Mouse (Mus musculus): ENCODE data around the gene Tango2. TPM values are rescaled to one million over a fixed set of nuclear protein-coding genes. Genes with fewer than 3 reads are reported as not detected.

Tango2 gene
- polyA plus RNA-seq, 1 experiment from 2014 or later, result 52.8 TPM

DNA sequence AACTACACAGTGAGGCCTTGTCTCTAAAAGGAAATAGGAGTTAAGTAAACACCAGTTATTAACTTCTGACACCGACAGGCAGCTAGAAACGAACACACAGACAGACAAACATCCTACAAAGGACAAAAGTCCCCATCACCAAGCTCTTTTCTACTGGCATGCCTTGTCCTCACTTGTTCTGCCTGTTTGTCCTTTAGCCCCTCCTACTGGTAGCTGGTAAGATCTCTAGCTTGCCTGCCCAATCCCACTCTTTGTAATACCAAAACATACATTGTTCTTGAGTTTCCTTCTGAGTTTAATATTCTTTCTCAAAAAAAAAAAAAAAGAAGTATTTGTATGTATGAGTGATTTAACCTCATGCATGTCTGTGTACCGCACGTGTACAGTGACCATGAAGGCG is 79.7 kb downstream of the Tango2 start:
- WGBS, result 93% methylated on average over 5 of the region's 5 CpGs
- H3K4me1 ChIP-seq (replicated peaks), result no peaks in the 10 kb centered on the region
- H3K9me3 ChIP-seq, result no peaks in the 10 kb centered on the region
- no peak overlapping the region for H3K4me3 ChIP-seq
- no peak overlapping the region for H3K27ac ChIP-seq
- H3K36me3 ChIP-seq, result peaks cover 98% of the 10 kb centered on the region
- H3K27me3 ChIP-seq (ENCODE audit: insufficient read depth, poor library complexity, severe bottlenecking), result no peaks in the 10 kb centered on the region
- no peak for DNase-seq (ENCODE audit: low spot score)

DNA sequence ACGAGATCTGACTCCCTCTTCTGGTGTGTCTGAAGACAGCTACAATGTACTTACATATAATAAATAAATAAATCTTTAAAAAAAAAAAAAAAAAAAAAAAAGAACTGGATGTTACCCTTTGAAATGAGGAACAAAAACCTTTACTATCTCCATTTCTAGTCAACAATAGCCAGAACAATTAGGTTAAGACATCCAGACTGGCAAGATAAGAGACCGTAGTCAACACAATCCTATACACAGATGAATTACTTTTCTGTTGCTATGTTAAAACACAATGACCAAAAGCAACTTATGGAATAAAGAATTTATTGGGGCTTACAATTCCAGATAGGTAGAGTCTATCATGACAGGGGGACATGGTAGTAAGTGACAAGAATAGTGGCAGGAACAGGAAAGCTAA is 82.9 kb downstream of the Tango2 start:
- WGBS, result 83% methylated on average over 2 of the region's 2 CpGs
- no peaks in the 10 kb centered on the region for H3K9me3 ChIP-seq
- peaks cover 97% of the 10 kb centered on the region for H3K36me3 ChIP-seq
- DNase-seq (ENCODE audit: low spot score), result no peak
- no peak overlapping the region for H3K27ac ChIP-seq
- H3K4me3 ChIP-seq, result no peak overlapping the region
- no peaks in the 10 kb centered on the region for H3K4me1 ChIP-seq (replicated peaks)
- H3K27me3 ChIP-seq (ENCODE audit: insufficient read depth, poor library complexity, severe bottlenecking), result no peaks in the 10 kb centered on the region

DNA sequence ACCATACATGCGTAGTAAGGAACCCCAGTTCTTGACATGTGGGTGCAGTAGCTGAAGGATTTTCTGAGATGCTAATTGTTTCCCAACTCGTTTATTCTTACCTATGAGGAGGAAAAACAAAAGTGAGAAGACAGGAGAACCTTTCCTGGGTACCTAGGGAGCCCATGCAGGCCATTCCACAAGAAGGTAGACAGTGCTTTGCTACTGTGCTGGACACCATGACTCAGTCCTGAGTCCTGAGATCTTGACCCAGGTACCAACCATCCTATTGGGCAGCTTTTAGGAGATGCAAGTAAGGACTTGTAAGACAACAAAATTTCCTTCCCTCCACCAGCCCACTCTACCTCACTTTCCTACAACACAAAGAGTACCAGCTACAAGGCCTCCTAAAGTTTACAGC is 89.7 kb downstream of the Tango2 start, which contains the start of gene Gm49776:
TSS of gene Gm49776 (minus strand) at position 101 of the 400 bp plus-strand sequence.
- Histone ChIP-seq H3K4me3 (no peak within 1 kb of the TSS), H3K9me3 (no peaks in the 10 kb centered on the region), H3K27me3 (ENCODE audit: insufficient read depth, poor library complexity, severe bottlenecking) (no peaks in the 10 kb centered on the region), H3K4me1 (replicated peaks) (no peaks in the 10 kb centered on the region), H3K36me3 (peaks cover 99% of the 10 kb centered on the region), H3K27ac (no peak within 1 kb of the TSS)
- no peak for DNase-seq (ENCODE audit: low spot score)
- 95% methylated on average over 2 of the region's 2 CpGs for WGBS

GRCm38 (mm10) chr16:18253866-18254265 is 94.0 kb downstream of the Tango2 start:
- no peaks in the 10 kb centered on the region for H3K9me3 ChIP-seq
- no peak overlapping the region for H3K4me3 ChIP-seq
- H3K27me3 ChIP-seq (ENCODE audit: insufficient read depth, poor library complexity, severe bottlenecking), result no peaks in the 10 kb centered on the region
- H3K36me3 ChIP-seq, result peaks cover 93% of the 10 kb centered on the region
- H3K27ac ChIP-seq, result no peak overlapping the region
- peaks cover 30% of the 10 kb centered on the region for H3K4me1 ChIP-seq (replicated peaks)
- DNase-seq (ENCODE audit: low spot score), result no peak
- WGBS, result 97% methylated on average over 1 of the region's 1 CpGs

DNA sequence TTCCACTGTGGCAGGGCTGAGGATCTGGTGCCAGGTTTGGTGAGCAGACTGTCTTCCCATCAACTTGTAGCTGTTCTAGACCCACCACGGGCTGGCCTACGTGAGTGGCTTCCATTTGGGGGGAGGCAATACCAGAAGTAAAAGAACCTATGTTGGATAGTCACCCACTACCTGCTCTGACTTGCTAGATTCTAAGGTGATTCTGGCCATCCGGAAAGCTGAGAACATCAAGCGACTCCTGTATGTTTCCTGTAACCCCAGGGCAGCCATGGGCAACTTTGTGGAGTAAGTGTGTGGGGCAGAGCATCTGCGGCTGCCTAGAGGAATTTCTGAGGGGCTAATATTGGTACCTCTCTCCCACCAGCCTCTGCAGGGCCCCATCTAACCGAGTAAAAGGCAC is 95.2 kb downstream of the Tango2 start:
- H3K36me3 ChIP-seq, result peaks cover 82% of the 10 kb centered on the region
- 86% methylated on average over 6 of the region's 6 CpGs for WGBS
- H3K4me1 ChIP-seq (replicated peaks), result peaks cover 30% of the 10 kb centered on the region
- H3K9me3 ChIP-seq, result no peaks in the 10 kb centered on the region
- no peak overlapping the region for H3K27ac ChIP-seq
- H3K27me3 ChIP-seq (ENCODE audit: insufficient read depth, poor library complexity, severe bottlenecking), result no peaks in the 10 kb centered on the region
- H3K4me3 ChIP-seq, result 0 out of 2 replicates have a peak overlapping the region, but pooled peaks have one; percentile 6
- no peak for DNase-seq (ENCODE audit: low spot score)

GRCm38 (mm10) chr16:18250828-18251790 is 96.8 kb downstream of the Tango2 start:
- Histone ChIP-seq H3K27ac (peak overlapping the region; percentile 18; the same call in 1 of the 2 replicates), H3K4me1 (replicated peaks) (peaks cover 42% of the 10 kb centered on the region), H3K9me3 (no peaks in the 10 kb centered on the region), H3K27me3 (ENCODE audit: insufficient read depth, poor library complexity, severe bottlenecking) (no peaks in the 10 kb centered on the region), H3K36me3 (peaks cover 77% of the 10 kb centered on the region), H3K4me3 (peak overlapping the region; percentile 95)
- 74% methylated on average over 10 of the region's 10 CpGs for WGBS
- no peak for DNase-seq (ENCODE audit: low spot score)

MicroRNA genes within 50 kb of the gene (microRNA counts, 519-probe panel; counts per million panel counts)
- 1,255 counts per million, percentile 77 among the panel's probes with 10 or more counts for microRNA mmu-miR-1306
- microRNA mmu-miR-185, result 1,255 counts per million, percentile 77 among the panel's probes with 10 or more counts

Other genes with a start within 250 kb of the Tango2 start
- 2.1 and 2.8 TPM in 2 replicates for gene Rtn4r, start 220.5 kb downstream of the Tango2 start, polyA plus RNA-seq (2016; fragmentation: Nextera tagmentation; extraction: Ambion mirVana)
- gene Ccdc188, start 130.2 kb downstream of the Tango2 start, polyA plus RNA-seq (2016; fragmentation: Nextera tagmentation; extraction: Ambion mirVana), result 0.12 TPM in 1 of 2 replicates, not detected in the other
- gene Zdhhc8, start 113.0 kb downstream of the Tango2 start, polyA plus RNA-seq (2016; fragmentation: Nextera tagmentation; extraction: Ambion mirVana), result 13.0 and 13.7 TPM in 2 replicates
- gene Trmt2a, start 99.4 kb downstream of the Tango2 start, polyA plus RNA-seq (2016; fragmentation: Nextera tagmentation; extraction: Ambion mirVana), result 130 and 133 TPM in 2 replicates
- gene Ranbp1, start 99.4 kb downstream of the Tango2 start, polyA plus RNA-seq (2016; fragmentation: Nextera tagmentation; extraction: Ambion mirVana), result 1,091 and 1,220 TPM in 2 replicates
- 0.72 TPM in 1 of 2 replicates, not detected in the other for gene Gm49776, start 89.8 kb downstream of the Tango2 start, polyA plus RNA-seq (2016; fragmentation: Nextera tagmentation; extraction: Ambion mirVana)
- 37.4 and 45.4 TPM in 2 replicates for gene Dgcr8, start 58.9 kb downstream of the Tango2 start, polyA plus RNA-seq (2016; fragmentation: Nextera tagmentation; extraction: Ambion mirVana)
- gene Arvcf, start 79 bp upstream of the Tango2 start, polyA plus RNA-seq (2016; fragmentation: Nextera tagmentation; extraction: Ambion mirVana), result 99.5 and 115 TPM in 2 replicates
- gene Txnrd2, start 78.3 kb upstream of the Tango2 start, polyA plus RNA-seq (2016; fragmentation: Nextera tagmentation; extraction: Ambion mirVana), result 30.5 and 34.7 TPM in 2 replicates
- 62.5 and 67.9 TPM in 2 replicates for gene Comt, start 78.7 kb upstream of the Tango2 start, polyA plus RNA-seq (2016; fragmentation: Nextera tagmentation; extraction: Ambion mirVana)
- gene Gnb1l, start 150.6 kb upstream of the Tango2 start, polyA plus RNA-seq (2016; fragmentation: Nextera tagmentation; extraction: Ambion mirVana), result 16.8 and 19.5 TPM in 2 replicates
- 2.2 and 2.7 TPM in 2 replicates for gene Rtl10, start 150.8 kb upstream of the Tango2 start, polyA plus RNA-seq (2016; fragmentation: Nextera tagmentation; extraction: Ambion mirVana)
- gene Tbx1, start 242.6 kb upstream of the Tango2 start, polyA plus RNA-seq (2016; fragmentation: Nextera tagmentation; extraction: Ambion mirVana), result 11.3 and 15.3 TPM in 2 replicates